Mouse (Mus musculus) gastrocnemius, postnatal 14 days (tissue): ENCODE measurements around the gene Trim72. TPM values are rescaled to one million over a fixed set of nuclear protein-coding genes. Genes with fewer than 3 reads are reported as not detected.
"Not testable (repeated sequence)": the region's sequence is repeated elsewhere in the genome, so short reads cannot be mapped to it uniquely, and the experiment has no call there.

Source experiments
- DNase-seq: peaks from one replicate; pipeline ENCODE4 v3.0.0; 2021; ENCODE audit warnings: mixed read lengths
- intact Hi-C: fragments of 180-260 bp; cut with DNase I; formaldehyde crosslinking; loops from one replicate; pipeline ENCODE4 v1.15.1; 2025; ENCODE audit warnings: low total_unique reads
- total RNA-seq, 2 experiments: library from RNA; stranded (reverse); gene quantifications; 2 replicates each; pipeline ENCODE4 v1.2.3; 2021

Gene Trim72
- total RNA-seq, 2 experiments from 2014 or later, result 246 TPM

- DNase-seq, result peak; percentile 70
- intact Hi-C loops, result no loop called here
Observed at GRCm38 (mm10) chr7:128004487-128005362, 976 bp downstream of the Trim72 start.

DNA sequence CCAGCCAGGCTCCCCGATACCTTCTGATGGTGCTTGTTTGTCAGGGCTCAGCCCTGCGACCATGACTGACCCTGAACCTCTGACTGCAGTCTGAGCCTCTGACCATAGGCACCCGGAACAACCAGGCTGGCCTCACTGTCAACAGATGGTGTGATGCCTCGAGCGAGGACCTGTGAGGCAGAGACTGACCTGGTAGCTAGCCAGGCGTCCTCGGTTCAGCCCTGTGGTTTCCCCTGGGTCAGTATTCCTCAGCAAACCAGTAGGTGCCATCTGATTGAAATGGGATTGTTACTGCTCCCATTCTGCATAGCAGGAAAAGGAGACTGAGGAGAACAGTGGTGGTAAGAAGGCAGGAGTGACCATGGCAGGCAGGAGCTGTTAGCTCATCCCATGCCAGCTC, 2.4 kb downstream of the Trim72 start:
- intact Hi-C loops, result no loop called here
- DNase-seq, result no peak

DNA sequence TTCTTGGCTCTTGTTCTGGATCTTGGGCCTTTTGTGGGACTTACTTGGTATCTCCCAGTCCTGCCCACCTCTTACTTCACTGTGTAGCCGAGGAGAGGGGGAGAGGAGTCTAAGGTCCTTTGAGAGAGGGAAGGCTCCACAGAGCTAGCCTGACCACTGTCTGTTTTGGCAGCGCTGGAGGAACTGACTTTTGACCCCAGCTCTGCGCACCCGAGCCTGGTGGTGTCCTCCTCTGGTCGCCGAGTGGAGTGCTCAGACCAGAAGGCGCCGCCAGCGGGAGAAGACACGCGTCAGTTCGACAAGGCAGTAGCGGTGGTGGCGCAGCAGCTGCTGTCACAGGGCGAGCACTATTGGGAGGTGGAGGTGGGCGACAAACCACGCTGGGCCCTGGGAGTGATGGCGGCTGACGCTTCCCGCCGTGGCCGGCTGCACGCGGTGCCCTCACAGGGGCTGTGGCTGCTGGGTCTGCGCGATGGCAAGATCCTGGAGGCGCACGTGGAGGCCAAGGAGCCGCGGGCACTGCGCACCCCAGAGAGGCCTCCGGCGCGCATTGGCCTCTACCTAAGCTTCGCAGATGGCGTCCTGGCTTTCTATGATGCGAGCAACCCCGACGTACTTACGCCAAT, 6.1 kb downstream of the Trim72 start:
- intact Hi-C loops, result no loop called here
- no peak for DNase-seq

GRCm38 (mm10) chr7:128012136-128012780, 8.5 kb downstream of the Trim72 start:
- intact Hi-C loops, result no loop called here
- DNase-seq, result no peak

DNA sequence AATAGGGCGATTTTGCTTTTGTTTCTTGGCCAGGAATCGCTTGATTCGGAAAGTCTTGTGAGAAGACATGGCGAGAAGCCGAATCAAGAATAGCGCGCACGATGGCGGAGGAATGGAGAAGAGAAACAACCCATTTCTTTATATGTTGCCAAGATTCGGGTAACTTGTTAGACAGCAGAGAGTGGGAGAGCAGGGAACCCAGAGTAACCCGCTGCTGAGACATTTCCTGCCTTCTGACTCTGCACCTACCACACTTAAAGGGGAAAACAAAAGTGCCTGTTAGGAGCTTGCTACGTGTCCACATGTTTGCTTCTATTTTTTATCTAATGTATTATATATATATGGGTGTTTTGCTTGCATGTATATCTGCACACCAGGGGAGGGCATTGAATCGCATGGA, 9.4 kb downstream of the Trim72 start:
- intact Hi-C loops, result no loop called here
- DNase-seq, result no peak

GRCm38 (mm10) chr7:128016134-128016533, 12.4 kb downstream of the Trim72 start:
- DNase-seq, intact Hi-C loops: not testable (repeated sequence)

DNA sequence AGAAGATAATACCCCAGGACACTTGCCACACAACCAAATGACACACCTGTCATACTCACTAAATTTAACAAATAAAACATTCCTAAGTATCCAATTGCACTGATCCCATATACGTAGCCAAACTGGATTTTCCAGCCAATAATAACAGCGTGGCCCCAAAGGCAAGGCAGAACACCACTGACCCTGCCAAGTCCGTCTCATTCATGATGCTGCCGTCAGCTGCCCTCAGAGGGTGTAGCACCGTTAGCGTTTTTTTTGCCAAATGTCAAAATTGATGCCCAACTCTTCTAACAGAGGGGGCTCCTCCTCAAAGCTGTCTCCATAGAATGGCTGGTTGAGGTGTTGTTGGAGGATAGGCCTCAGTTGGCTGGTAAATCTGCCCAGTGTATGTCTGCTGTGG, 12.9 kb downstream of the Trim72 start:
- DNase-seq, result no peak
- intact Hi-C loops, result no loop called here

- no peak for DNase-seq
- intact Hi-C loops, result no loop called here
Observed at GRCm38 (mm10) chr7:128018275-128018674, 14.5 kb downstream of the Trim72 start.

DNA sequence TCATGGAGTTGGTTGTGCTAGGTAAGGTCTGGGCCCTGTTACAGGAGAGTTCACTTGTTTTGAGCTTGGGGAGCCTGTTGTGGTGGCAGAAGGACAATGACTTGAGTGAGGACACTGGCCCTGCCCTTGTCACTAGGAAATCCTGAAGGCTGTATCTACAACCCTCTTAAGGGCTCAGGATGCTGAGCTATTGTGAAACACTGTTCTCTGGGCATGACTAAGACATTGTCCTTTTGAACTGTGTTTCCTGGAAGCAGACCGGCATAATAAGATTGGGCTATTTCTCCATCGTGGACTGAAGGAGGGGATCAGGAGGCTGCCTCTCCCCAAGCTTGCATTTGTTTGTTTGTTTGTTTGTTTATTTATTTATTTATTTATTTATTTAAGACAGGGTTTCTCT, 15.4 kb downstream of the Trim72 start:
- intact Hi-C loops, result no loop called here
- no peak for DNase-seq

GRCm38 (mm10) chr7:128022974-128023373, 19.2 kb downstream of the Trim72 start:
- DNase-seq, result no peak
- intact Hi-C loops, result no loop called here

DNA sequence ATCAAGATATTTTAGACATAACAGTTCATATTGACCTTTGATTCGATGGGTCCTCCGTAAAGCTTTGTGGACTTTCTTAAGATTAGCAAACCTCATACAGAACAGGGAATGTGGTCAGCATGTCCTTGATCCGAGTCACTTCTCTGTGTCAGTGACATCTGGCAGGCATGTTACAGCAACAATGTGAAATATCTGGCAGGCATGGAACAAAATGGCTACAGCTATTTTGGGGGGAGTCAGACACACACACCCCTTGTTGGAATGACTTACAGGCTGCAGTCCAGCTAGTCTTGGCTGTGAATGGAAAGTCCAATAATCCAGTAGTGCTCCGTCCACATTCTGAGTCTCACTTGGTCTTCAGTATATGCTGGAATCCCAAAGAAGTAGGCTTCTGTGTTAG, 19.8 kb downstream of the Trim72 start:
- intact Hi-C loops, result no loop called here

GRCm38 (mm10) chr7:128024364-128024763, 20.6 kb downstream of the Trim72 start:
- DNase-seq, result no peak
- intact Hi-C loops, result no loop called here

More for the DNA sequence above, 19.8 kb downstream of the Trim72 start:
- no peak for DNase-seq

DNA sequence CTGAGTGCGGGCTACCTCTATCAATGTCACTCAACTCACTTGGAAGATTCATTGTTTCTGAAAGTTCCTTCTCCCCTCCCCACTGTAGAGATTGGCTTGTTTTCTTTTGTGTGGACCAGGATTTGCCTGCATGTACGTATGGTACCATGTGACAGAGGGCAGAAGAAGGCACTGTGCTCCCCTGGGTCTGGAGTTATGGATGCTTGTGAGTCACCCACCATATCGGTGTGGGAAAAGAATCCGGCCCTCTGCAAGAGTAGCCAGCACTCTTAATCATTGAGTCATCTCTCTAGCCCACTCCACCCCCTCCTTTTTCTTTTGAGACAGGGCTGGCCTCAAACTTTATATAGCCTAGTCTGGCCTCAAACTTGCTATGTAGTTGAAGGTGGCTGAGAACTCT, 21.2 kb downstream of the Trim72 start:
- intact Hi-C loops, result no loop called here
- DNase-seq, result no peak

DNA sequence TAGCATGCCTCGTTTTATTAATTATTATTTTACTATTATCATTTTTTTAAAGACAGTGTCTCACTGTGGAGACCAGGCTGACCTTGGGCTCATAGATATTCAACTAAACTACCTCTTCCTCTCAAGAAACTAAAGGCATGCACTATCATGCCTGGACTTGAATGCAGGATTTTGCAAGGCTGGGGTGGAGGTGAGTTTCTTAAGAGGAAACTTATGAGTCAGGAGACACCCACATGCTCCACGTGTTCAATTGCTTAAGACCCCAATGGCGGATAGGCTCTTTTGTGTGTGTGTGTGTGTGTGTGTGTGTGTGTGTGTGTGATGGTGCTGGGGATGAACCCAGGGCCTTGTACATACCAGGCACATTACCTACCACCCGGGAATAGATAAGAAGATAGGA, 21.6 kb downstream of the Trim72 start:
- no peak for DNase-seq
- intact Hi-C loops, result no loop called here

GRCm38 (mm10) chr7:128031403-128031976, 27.7 kb downstream of the Trim72 start:
- DNase-seq, result no peak
- intact Hi-C loops, result no loop called here

GRCm38 (mm10) chr7:128032290-128032988, 28.7 kb downstream of the Trim72 start:
- DNase-seq, result no peak
- intact Hi-C loops, result no loop called here

GRCm38 (mm10) chr7:128032989-128033293, 29.2 kb downstream of the Trim72 start:
- intact Hi-C loops, result no loop called here
- DNase-seq, result no peak

DNA sequence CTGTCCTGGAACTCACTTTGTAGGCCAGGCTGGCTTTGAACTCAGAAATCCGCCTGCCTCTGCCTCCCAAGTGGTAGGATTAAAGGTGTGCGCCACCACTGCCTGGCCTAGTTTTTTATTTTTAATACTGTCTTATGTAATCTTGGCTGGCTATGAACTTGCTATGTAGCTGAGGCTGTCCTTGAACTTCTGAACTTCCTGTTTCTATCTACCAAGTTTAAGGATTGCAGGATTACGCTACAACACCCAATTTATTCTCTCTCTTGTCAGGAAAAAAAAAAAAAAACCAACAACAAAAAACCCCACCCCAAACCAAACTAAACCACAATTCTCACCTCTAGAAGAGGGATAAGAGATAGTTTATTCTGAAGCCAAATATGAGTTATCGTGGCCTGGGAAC, 29.9 kb downstream of the Trim72 start:
- intact Hi-C loops, result no loop called here
- DNase-seq, result no peak

GRCm38 (mm10) chr7:128042161-128042820, 38.5 kb downstream of the Trim72 start:
- intact Hi-C loops, result not testable (repeated sequence)

More at GRCm38 (mm10) chr7:128042161-128042820, 38.5 kb downstream of the Trim72 start:
- not testable (repeated sequence) for DNase-seq
